Mouse (Mus musculus): ENCODE results near the gene Dlx6. TPM values are rescaled to one million over a fixed set of nuclear protein-coding genes. Genes with fewer than 3 reads are reported as not detected.

The Dlx6 gene
- polyA plus RNA-seq, 1 experiment: not detected

DNA sequence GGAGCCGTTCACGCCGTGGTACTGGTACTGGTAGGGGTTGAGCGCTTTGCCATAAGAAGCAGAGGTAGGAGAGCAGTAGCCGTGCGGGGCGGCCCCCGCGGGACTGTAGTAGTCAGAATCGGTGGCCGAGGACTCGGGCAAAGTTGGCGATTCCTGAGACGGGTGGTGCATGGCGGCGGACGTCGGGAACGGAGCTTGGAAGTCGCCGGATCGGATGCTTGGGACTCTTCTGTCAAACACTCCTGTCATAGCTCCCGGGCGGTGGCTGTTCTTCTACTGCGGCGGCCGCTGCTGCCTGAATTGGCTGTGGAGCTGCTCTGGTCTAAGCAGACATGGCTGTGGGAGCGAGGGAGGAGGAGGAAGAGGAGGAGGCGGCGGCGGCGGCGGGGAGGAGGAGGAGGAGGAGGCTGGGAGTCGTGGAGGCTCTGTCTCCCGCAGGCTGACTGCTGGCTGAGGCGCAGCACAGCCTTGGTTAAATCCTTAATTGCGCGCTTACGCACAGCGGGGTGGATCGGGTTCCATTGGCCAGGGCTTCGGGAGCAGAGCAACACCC lies 18.6 kb downstream of the Dlx6 start, which contains the start of gene Dlx5:
Gene Dlx5, minus strand, starts transcription at position 448 of the 553 bp plus-strand sequence.
- WGBS: 2% methylated on average over 39 of the region's 42 CpGs

DNA sequence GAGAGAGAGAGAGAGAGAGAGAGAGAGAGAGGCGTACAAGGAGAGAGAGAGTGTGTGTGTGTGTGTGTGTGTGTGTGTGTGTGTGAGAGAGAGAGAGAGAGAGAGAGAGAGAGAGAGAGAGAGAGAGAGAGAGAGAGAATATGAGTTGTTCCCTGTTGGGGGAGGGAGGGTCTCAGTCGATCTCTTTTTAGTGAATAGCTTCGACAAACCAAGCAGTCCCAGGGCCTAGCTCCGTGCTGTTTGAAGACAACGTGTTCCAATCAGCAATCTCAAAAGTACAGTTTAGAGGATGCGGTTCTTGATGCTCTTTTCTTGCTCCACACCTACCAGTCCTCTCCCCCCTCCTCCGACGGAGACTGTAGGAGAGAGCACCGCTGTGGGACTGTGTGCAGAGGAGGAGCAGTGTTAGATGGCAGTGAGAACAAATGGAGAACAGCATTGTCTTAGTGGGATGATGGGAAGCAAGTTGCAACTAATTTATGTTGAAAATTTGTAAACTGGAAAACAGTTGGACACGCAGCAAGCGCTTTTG lies 19.2 kb downstream of the Dlx6 start:
- TF ChIP-seq CTCF (IDR thresholded peaks at IDR 0.05; ENCODE audit: extremely low read depth, insufficient read length, insufficient replicate concordance, low read depth, low read length) (no peak), POLR2A (IDR thresholded peaks at IDR 0.05; ENCODE audit: low read depth, low read length) (no peak)
- H3K4me1 ChIP-seq (ENCODE audit: control insufficient read depth, insufficient read depth, insufficient read length, low read length): peaks cover 2% of the 10 kb centered on the region
- H3K36me3 ChIP-seq (ENCODE audit: control insufficient read depth, insufficient read depth, low read length): no peaks in the 10 kb centered on the region
- no peak overlapping the region for H3K27ac ChIP-seq (ENCODE audit: insufficient read depth, low read depth, low read length)
- H3K27me3 ChIP-seq (ENCODE audit: control insufficient read depth, insufficient read depth, low read length): peaks cover 51% of the 10 kb centered on the region
- no peak overlapping the region for H3K4me3 ChIP-seq (ENCODE audit: low read depth, low read length)
- WGBS: 14% methylated on average over 10 of the region's 11 CpGs

More for the DNA sequence above, 18.6 kb downstream of the Dlx6 start, which contains the start of gene Dlx5:
- peak within 1 kb of the TSS; percentile 32; the same call in 1 of the 2 replicates for H3K4me3 ChIP-seq (ENCODE audit: low read depth, low read length)
- H3K27me3 ChIP-seq (ENCODE audit: control insufficient read depth, insufficient read depth, low read length): peaks cover 53% of the 10 kb centered on the region
- TF ChIP-seq CTCF (IDR thresholded peaks at IDR 0.05; ENCODE audit: extremely low read depth, insufficient read length, insufficient replicate concordance, low read depth, low read length) (no peak), POLR2A (IDR thresholded peaks at IDR 0.05; ENCODE audit: low read depth, low read length) (no peak)
- H3K27ac ChIP-seq (ENCODE audit: insufficient read depth, low read depth, low read length): no peak within 1 kb of the TSS
- peaks cover 2% of the 10 kb centered on the region for H3K4me1 ChIP-seq (ENCODE audit: control insufficient read depth, insufficient read depth, insufficient read length, low read length)
- H3K36me3 ChIP-seq (ENCODE audit: control insufficient read depth, insufficient read depth, low read length): no peaks in the 10 kb centered on the region

DNA sequence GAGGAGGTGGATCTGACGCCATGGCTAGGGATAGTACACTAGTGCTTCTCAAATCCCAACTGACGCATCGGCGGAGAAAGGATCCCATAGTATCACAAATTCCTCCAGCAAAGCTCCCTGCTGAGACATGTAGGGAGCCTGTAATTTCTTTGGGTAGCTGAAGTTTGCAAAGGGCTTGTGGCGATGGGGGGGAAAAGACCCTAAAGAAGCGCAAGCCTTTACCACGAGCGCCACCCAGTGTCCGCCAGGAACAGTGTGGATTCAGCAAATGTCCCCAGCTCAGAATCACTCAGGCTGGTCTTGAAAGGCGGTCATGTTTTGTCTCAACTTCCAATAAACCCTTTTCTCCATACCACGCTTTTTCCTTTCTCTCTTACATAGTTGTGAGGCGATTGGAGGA lies 21.8 kb downstream of the Dlx6 start:
- peaks cover 2% of the 10 kb centered on the region for H3K4me1 ChIP-seq (ENCODE audit: control insufficient read depth, insufficient read depth, insufficient read length, low read length)
- H3K27me3 ChIP-seq (ENCODE audit: control insufficient read depth, insufficient read depth, low read length): peaks cover 32% of the 10 kb centered on the region
- H3K27ac ChIP-seq (ENCODE audit: insufficient read depth, low read depth, low read length): no peak overlapping the region
- H3K4me3 ChIP-seq (ENCODE audit: low read depth, low read length): no peak overlapping the region
- 9% methylated on average over 12 of the region's 12 CpGs for WGBS
- no peak for TF ChIP-seq POLR2A (IDR thresholded peaks at IDR 0.05; ENCODE audit: low read depth, low read length)
- peak; percentile 53; the same call in 1 of the 2 replicates for TF ChIP-seq CTCF (IDR thresholded peaks at IDR 0.05; ENCODE audit: extremely low read depth, insufficient read length, insufficient replicate concordance, low read depth, low read length)
- no peaks in the 10 kb centered on the region for H3K36me3 ChIP-seq (ENCODE audit: control insufficient read depth, insufficient read depth, low read length)

DNA sequence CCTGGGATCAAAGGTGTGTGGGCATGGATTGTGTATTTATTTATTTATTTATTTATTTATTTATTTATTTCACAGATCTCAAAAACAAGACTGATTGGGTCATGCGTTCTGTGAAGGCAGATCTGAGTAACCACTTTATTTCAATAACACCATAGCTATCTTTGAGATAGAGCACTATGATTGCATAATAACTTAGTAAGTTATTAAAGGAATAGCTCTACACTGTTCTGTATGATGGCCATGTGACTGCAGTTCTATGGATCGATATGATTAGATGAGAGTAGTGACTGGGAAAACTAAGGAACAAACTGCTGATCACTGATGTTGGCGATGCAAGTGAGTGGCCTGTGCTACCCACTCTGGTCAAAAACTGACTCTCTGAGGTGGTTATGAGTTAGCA lies 23.1 kb downstream of the Dlx6 start:
- 47% methylated on average over 3 of the region's 3 CpGs for WGBS
- Histone ChIP-seq H3K4me1 (ENCODE audit: control insufficient read depth, insufficient read depth, insufficient read length, low read length) (peaks cover 2% of the 10 kb centered on the region), H3K27ac (ENCODE audit: insufficient read depth, low read depth, low read length) (no peak overlapping the region), H3K27me3 (ENCODE audit: control insufficient read depth, insufficient read depth, low read length) (peaks cover 21% of the 10 kb centered on the region), H3K4me3 (ENCODE audit: low read depth, low read length) (no peak overlapping the region), H3K36me3 (ENCODE audit: control insufficient read depth, insufficient read depth, low read length) (no peaks in the 10 kb centered on the region)
- TF ChIP-seq POLR2A (IDR thresholded peaks at IDR 0.05; ENCODE audit: low read depth, low read length): no peak
- no peak for TF ChIP-seq CTCF (IDR thresholded peaks at IDR 0.05; ENCODE audit: extremely low read depth, insufficient read length, insufficient replicate concordance, low read depth, low read length)

DNA sequence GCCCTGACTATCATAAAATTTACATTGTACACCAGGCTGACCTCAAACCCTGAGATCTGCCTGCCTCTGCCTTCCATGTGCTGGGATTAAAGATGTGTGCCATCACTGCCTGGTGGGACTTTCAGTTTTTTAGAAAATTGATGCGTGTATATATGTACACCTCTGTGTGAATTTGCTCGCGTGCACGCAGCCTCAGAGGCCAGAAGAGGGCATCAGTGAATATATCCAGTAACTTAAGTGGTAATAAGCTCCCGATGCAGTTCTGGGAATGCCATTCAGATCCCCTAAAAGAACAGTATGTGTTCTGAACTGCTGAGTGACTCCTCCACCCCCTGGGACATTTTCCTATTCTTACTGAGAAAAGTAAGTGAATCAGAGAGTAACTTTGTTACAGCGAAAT lies 26.9 kb downstream of the Dlx6 start:
- WGBS: 65% methylated on average over 6 of the region's 6 CpGs
- TF ChIP-seq POLR2A (IDR thresholded peaks at IDR 0.05; ENCODE audit: low read depth, low read length) (no peak), CTCF (IDR thresholded peaks at IDR 0.05; ENCODE audit: extremely low read depth, insufficient read length, insufficient replicate concordance, low read depth, low read length) (no peak)
- Histone ChIP-seq H3K36me3 (ENCODE audit: control insufficient read depth, insufficient read depth, low read length) (no peaks in the 10 kb centered on the region), H3K4me1 (ENCODE audit: control insufficient read depth, insufficient read depth, insufficient read length, low read length) (no peaks in the 10 kb centered on the region), H3K27me3 (ENCODE audit: control insufficient read depth, insufficient read depth, low read length) (no peaks in the 10 kb centered on the region; the same call in 1 of the 2 replicates), H3K27ac (ENCODE audit: insufficient read depth, low read depth, low read length) (no peak overlapping the region), H3K4me3 (ENCODE audit: low read depth, low read length) (no peak overlapping the region)

DNA sequence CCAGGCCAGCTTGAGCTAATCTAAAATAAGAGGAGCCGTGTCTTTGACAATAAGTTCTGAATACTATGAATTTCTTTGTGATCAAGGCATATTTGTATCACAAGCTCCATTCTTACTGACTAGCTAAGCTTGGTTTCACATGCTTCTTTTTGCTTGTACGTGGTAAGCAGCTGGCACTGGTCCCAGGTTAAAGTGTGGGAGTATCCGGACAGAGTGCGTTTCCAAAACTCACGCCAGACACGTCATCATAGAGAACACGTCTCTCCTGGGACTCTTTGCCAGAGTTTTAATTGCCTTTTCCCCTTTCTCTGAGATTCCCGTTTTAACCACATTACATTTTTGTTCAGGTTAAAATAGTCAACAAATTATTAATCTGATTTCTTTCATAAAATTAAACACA lies 46.5 kb downstream of the Dlx6 start:
- 52% methylated on average over 8 of the region's 8 CpGs for WGBS
- Histone ChIP-seq H3K4me1 (ENCODE audit: control insufficient read depth, insufficient read depth, insufficient read length, low read length) (no peaks in the 10 kb centered on the region), H3K4me3 (ENCODE audit: low read depth, low read length) (no peak overlapping the region), H3K36me3 (ENCODE audit: control insufficient read depth, insufficient read depth, low read length) (no peaks in the 10 kb centered on the region), H3K27me3 (ENCODE audit: control insufficient read depth, insufficient read depth, low read length) (0 out of 2 replicates have a peak, but pooled peaks cover 2% of the 10 kb centered on the region), H3K27ac (ENCODE audit: insufficient read depth, low read depth, low read length) (no peak overlapping the region)
- TF ChIP-seq CTCF (IDR thresholded peaks at IDR 0.05; ENCODE audit: extremely low read depth, insufficient read length, insufficient replicate concordance, low read depth, low read length): no peak
- TF ChIP-seq POLR2A (IDR thresholded peaks at IDR 0.05; ENCODE audit: low read depth, low read length): no peak

DNA sequence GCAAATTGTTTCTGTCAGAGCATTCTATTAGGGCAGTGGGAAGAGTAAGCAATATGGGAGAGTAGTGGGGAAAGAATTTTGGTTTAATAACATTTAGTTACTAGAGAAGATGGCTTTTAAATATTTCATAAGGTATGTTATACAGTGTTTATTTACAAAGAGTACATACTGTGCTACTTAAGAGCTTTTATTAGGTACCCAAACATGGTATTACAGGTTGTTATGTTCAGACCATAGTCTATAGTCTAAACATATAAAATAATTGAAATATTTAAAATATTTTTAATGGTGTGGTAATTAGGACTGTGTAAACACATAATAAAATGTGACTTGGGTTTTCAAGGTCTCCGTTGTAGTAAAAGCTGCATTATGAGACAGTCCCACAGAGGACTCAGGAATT lies 51.2 kb downstream of the Dlx6 start:
- H3K4me3 ChIP-seq (ENCODE audit: low read depth, low read length): no peak overlapping the region
- H3K4me1 ChIP-seq (ENCODE audit: control insufficient read depth, insufficient read depth, insufficient read length, low read length): no peaks in the 10 kb centered on the region
- H3K36me3 ChIP-seq (ENCODE audit: control insufficient read depth, insufficient read depth, low read length): no peaks in the 10 kb centered on the region
- H3K27ac ChIP-seq (ENCODE audit: insufficient read depth, low read depth, low read length): no peak overlapping the region
- WGBS: 41% methylated on average over 1 of the region's 1 CpGs
- no peaks in the 10 kb centered on the region for H3K27me3 ChIP-seq (ENCODE audit: control insufficient read depth, insufficient read depth, low read length)
- TF ChIP-seq POLR2A (IDR thresholded peaks at IDR 0.05; ENCODE audit: low read depth, low read length): no peak
- TF ChIP-seq CTCF (IDR thresholded peaks at IDR 0.05; ENCODE audit: extremely low read depth, insufficient read length, insufficient replicate concordance, low read depth, low read length): no peak

Data from small intestine, adult 2 months (tissue).